Mouse (Mus musculus) embryo, embryonic 9.5 days (tissue): Measurements from ENCODE around the gene Sh3d21.

Source experiments
- DNase-seq: peaks from one replicate; pipeline ENCODE4 v3.0.0-alpha.2; 2017; ENCODE audit errors: extremely low spot score

Gene Sh3d21

GRCm38 (mm10) chr4:126109613-126110373, 53.5 kb downstream of the Sh3d21 start:
- DNase-seq: no peak

GRCm38 (mm10) chr4:126108061-126108740, 55.1 kb downstream of the Sh3d21 start:
- no peak for DNase-seq

DNA sequence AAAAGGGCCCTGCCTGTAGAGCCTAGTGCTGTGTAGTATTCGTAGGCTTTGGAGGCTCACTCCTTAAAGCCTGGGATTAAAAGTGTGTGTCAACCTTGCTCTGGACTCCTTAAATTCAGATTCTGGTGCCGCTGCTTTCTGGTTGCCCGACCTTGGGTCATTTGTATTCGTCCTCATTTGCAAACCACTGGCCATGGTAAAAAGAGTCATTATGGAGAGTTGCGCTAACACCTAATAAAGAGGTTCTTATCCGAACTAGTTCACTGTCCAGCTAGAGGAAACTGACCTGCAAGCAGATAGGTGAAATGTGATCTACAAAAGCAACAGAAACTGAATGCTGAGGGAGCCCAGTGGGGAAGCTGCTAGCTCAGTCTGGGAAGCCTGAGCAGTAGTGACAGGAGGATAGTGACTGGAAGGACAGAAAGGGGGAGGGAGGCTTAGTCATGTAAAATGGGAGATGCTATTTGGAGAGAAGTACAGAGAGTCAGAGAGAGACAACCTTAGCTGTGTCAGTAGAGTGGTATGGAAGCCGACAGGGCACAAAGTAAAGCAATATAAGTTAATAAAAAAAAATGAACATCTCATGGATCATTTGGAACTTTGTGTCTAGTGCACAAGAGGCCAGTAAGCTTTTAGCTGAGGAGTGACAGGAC, 58.0 kb downstream of the Sh3d21 start:
- no peak for DNase-seq

- DNase-seq: no peak
Observed at GRCm38 (mm10) chr4:126104261-126105075, 58.8 kb downstream of the Sh3d21 start.

- DNase-seq: peak; percentile 98
Observed at GRCm38 (mm10) chr4:126103590-126104068, 59.7 kb downstream of the Sh3d21 start, which contains the start of gene Stk40. Gene Stk40, plus strand, starts transcription at chr4:126103957.

DNA sequence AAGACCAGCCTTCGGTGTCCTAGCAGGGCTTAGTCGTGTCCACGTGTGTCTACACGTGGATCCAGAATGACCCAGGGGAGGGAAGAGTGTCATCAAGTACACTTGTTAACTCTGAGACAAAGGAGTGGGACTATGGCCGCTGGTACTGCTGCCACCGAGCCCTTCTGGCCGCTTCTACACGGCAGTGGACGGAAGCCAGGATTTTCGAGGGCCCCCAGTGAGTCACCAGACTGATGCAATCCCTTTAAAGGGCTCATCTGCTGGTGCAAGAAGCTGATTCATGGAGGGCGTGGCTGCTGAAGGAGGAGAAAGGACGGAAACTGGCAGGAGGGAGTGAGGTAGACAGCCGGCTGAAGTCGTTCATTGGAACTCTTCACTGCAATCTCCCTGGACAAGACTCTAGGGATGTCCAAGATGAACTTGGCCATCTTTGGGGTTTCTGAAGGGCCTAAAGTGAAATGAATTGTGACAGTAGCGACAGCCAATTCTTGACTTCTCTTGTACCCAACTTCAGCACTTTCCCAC, 60.2 kb downstream of the Sh3d21 start:
- peak; percentile 72 for DNase-seq

DNA sequence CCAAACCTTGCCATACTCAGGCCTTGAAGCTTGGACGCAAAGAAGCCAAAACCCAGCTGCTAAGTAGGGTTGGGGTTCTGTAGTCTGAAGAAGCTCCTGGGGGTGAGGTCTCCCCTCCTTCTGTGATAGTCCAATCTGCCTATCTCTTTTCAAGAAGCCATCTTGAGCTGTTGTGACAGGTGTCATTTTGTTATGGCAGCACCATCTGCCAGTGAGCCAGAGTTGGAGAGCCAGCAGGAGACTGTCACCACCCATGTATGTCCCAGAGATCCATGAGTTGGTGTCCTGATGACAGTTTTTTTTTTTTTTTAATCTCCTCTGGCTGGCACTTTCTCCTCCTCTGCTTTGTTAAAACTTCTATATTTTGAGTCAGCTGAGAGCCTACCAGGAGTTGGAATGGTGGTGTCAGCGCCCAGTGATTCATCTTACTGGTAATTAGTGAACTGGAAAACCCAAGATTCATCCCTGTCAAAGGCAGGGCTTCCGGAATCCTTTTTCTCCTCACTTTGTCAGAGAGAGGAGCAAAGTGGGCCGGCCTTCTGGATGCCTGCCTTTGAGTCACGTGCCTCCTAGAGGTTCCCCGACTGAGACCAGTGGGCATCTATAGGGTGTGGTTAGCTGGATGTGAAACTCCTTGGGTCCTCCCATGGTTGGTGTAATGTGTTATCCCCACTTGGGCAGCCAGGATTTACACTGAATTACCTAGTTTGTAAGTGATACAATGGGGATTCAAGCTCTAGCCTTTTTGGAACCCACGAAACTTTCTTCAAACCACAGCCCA, 61.0 kb downstream of the Sh3d21 start:
- DNase-seq: peak; percentile 14

DNA sequence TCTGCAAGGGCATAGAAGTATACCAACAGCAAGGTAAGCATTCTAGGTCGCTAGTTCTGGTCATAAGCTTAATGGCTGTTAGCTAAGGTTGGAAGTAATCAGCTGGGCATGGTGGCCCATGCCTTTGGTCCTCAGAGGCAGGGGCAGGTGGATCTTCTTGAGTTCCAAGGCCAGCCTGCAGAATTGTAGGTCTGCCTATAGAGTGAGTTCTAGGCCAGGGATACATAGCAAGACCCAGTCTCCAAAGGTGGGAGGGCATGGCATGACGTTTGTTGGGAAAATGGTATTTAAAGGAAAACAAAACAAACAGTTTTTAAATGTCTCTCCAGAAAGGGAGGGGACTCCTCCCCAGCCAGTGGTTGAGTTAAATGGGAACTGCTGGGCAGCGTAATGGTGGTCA, 62.5 kb downstream of the Sh3d21 start:
- no peak for DNase-seq
